Mouse (Mus musculus) frontal cortex, postnatal 36 days (tissue): ENCODE data around the gene Nxpe4.
"Not testable (repeated sequence)": the region's sequence is repeated elsewhere in the genome, so short reads cannot be mapped to it uniquely, and the experiment has no call there.

Experiments used
- DNase-seq, 2 experiments: peaks; one replicate each; pipeline ENCODE4 v3.0.0; 2022; ENCODE audit warnings: low spot score in 2 of 2

Gene Nxpe4

GRCm38 (mm10) chr9:48410217-48411035, 248.6 kb downstream of the Nxpe4 start:
- no peak for DNase-seq

GRCm38 (mm10) chr9:48413591-48413990, 251.8 kb downstream of the Nxpe4 start:
- no peak for DNase-seq

GRCm38 (mm10) chr9:48417366-48417765, 255.5 kb downstream of the Nxpe4 start:
- DNase-seq, result not testable (repeated sequence)

GRCm38 (mm10) chr9:48417994-48418393, 256.2 kb downstream of the Nxpe4 start:
- DNase-seq, result no peak

- no peak for DNase-seq
Observed at GRCm38 (mm10) chr9:48418397-48418796, 256.6 kb downstream of the Nxpe4 start.

GRCm38 (mm10) chr9:48418829-48419228, 257.0 kb downstream of the Nxpe4 start:
- no peak for DNase-seq

- DNase-seq, result no peak
Observed at GRCm38 (mm10) chr9:48420437-48420836, 258.6 kb downstream of the Nxpe4 start.

GRCm38 (mm10) chr9:48421029-48421428, 259.2 kb downstream of the Nxpe4 start:
- no peak for DNase-seq

GRCm38 (mm10) chr9:48421561-48421960, 259.7 kb downstream of the Nxpe4 start:
- no peak for DNase-seq

GRCm38 (mm10) chr9:48422382-48422781, 260.6 kb downstream of the Nxpe4 start:
- DNase-seq, result no peak

GRCm38 (mm10) chr9:48423256-48423655, 261.4 kb downstream of the Nxpe4 start:
- no peak for DNase-seq

GRCm38 (mm10) chr9:48427176-48427575, 265.4 kb downstream of the Nxpe4 start:
- no peak for DNase-seq

GRCm38 (mm10) chr9:48432449-48432848, 270.6 kb downstream of the Nxpe4 start:
- no peak for DNase-seq

- no peak for DNase-seq
Observed at GRCm38 (mm10) chr9:48443873-48444272, 282.1 kb downstream of the Nxpe4 start.

GRCm38 (mm10) chr9:48444821-48445220, 283.0 kb downstream of the Nxpe4 start:
- DNase-seq, result no peak

GRCm38 (mm10) chr9:48447783-48448209, 286.0 kb downstream of the Nxpe4 start:
- DNase-seq, result no peak
